Mouse (Mus musculus) effector memory CD4-positive, alpha-beta T cell, adult 5 months (primary cell): Measurements from ENCODE around the gene Abraxas2. TPM values are rescaled to one million over a fixed set of nuclear protein-coding genes. Genes with fewer than 3 reads are reported as not detected.

Source experiments
- polyA plus RNA-seq: library from polyadenylated mRNA; unstranded; fragments of 100-300 nt; shearing (Covaris generic); gene quantifications from one replicate; pipeline ENCODE4 v1.2.1, GENCODE M21; 2017

The Abraxas2 gene
- 27.4 TPM for polyA plus RNA-seq

GRCm38 (mm10) chr7:132859042-132859958 lies at the start of gene Abraxas2:
Abraxas2 (plus strand) TSS chr7:132859225.

GRCm38 (mm10) chr7:132813416-132814088 lies 45.5 kb upstream of the Abraxas2 start, which contains the start of gene Fam53b:
Fam53b (minus strand) TSS chr7:132813886.

GRCm38 (mm10) chr7:132852173-132852844 lies 6.7 kb upstream of the Abraxas2 start, which contains the start of gene Eef1akmt2:
Eef1akmt2 (minus strand) TSS chr7:132852673.

DNA sequence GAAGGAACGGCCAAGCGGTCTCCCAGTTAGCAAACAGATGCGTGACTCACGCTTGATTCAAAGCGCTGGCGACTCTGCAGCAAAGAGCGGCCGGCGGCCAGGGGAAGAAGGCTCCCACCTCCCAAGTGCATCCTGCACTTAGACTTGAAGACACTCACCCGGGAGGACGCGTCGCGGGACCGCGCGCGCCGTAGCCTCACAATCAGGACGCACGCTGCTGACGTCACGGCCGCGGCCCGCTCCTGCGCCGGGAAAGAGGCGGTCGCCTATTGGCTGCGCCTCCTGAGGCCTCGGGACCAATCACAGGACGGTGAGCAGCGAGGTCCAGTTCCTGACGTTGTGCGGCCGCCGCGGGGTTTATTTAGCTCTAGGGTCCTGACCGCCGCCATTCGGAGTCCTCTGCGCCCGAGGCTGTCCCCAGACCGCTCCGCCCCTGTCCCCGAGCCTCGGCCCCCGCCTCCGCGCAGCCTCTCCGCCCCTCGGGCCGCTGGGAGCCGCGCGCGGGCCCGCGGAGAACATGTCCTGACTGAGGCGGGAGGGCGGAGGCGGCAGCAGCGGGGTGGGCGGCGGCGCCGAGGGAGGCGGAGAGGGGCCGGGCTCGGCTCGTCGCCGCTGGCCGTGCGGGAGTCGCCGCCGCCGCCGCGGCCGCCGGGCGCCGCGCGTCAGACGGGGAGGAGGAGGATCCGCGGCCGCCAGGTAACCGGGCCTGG lies 72.0 kb downstream of the Abraxas2 start, which contains the start of gene Zranb1:
Gene Zranb1 (plus strand): TSS at position 293 of the 710 bp plus-strand sequence.

Other genes starting within 250 kb of the Abraxas2 start
- 4.8 TPM for gene Lhpp, start 248.6 kb upstream of the Abraxas2 start, polyA plus RNA-seq
- 96.2 TPM for gene Fam53b, start 45.3 kb upstream of the Abraxas2 start, polyA plus RNA-seq
- 32.8 TPM for gene Eef1akmt2, start 6.6 kb upstream of the Abraxas2 start, polyA plus RNA-seq
- gene Zranb1, start 71.9 kb downstream of the Abraxas2 start, polyA plus RNA-seq: 47.4 TPM